Mouse (Mus musculus) urinary bladder, postnatal 10 days (tissue): ENCODE measurements around the gene Rnf157.

Source experiments
- DNase-seq: peaks from one replicate; pipeline ENCODE4 v3.0.0; 2022; ENCODE audit warnings: low spot score

Rnf157 gene

GRCm38 (mm10) chr11:116298221-116298620, 114.6 kb downstream of the Rnf157 start:
- no peak for DNase-seq

- no peak for DNase-seq
These were observed 115.8 kb downstream of the Rnf157 start for GRCm38 (mm10) chr11:116297017-116297416.

GRCm38 (mm10) chr11:116296191-116296734, 116.6 kb downstream of the Rnf157 start:
- DNase-seq, result no peak

- no peak for DNase-seq
These were observed 118.5 kb downstream of the Rnf157 start for GRCm38 (mm10) chr11:116294319-116294718.

- DNase-seq, result no peak
These were observed 119.2 kb downstream of the Rnf157 start for GRCm38 (mm10) chr11:116293538-116294137.

GRCm38 (mm10) chr11:116292401-116292800, 120.4 kb downstream of the Rnf157 start:
- no peak for DNase-seq

- no peak for DNase-seq
These were observed 122.3 kb downstream of the Rnf157 start for GRCm38 (mm10) chr11:116290556-116290955.

GRCm38 (mm10) chr11:116287351-116287750, 125.5 kb downstream of the Rnf157 start:
- no peak for DNase-seq
